Mouse (Mus musculus) thymus, adult 2 months (tissue): ENCODE measurements at regions not wholly inside any gene's neighbourhood (a gene's known extent, or its start where the extent isn't known, plus 50 kb on each side); places are given as distances from the start of the nearest gene placed in this dataset.

Experiments used
- DNase-seq: peaks from one replicate; pipeline ENCODE4 v3.0.0; 2021
- H3K27ac ChIP-seq: fragments of 200-500 bp; 2 replicates; pipeline ENCODE4 v1.5.1; 2012; ENCODE audit warnings: low read length, control low read depth; ENCODE audit not compliant: control insufficient read depth, insufficient read depth
- H3K27me3 ChIP-seq: fragments of 200-500 bp; 2 replicates; pipeline ENCODE4 v1.6.1; 2012; ENCODE audit warnings: mild to moderate bottlenecking, low read length, moderate library complexity, mixed read lengths; ENCODE audit not compliant: control insufficient read depth, insufficient read depth
- H3K36me3 ChIP-seq: fragments of 200-500 bp; 2 replicates; pipeline ENCODE4 v1.6.1; 2012; ENCODE audit warnings: mild to moderate bottlenecking, low read length, moderate library complexity; ENCODE audit not compliant: control insufficient read depth, insufficient read depth
- H3K4me1 ChIP-seq: fragments of 200-500 bp; replicated peaks from 2 replicates; pipeline ENCODE4 v1.6.1; 2012; ENCODE audit warnings: low read length; ENCODE audit not compliant: control insufficient read depth, insufficient read depth
- H3K4me3 ChIP-seq: fragments of 200-500 bp; 2 replicates; pipeline ENCODE4 v1.5.1; 2012; ENCODE audit warnings: mild to moderate bottlenecking, low read length, control low read depth, moderate library complexity; ENCODE audit not compliant: control insufficient read depth, insufficient read depth
- CTCF ChIP-seq: fragments of 200-500 bp; IDR thresholded peaks from 2 replicates; pipeline ENCODE4 v1.5.1; 2012; ENCODE audit warnings: mild to moderate bottlenecking, control low read depth, low read length, moderate library complexity, borderline replicate concordance; ENCODE audit not compliant: control insufficient read depth, poor library complexity, insufficient read depth; ENCODE audit errors: extremely low read depth
- POLR2A ChIP-seq: fragments of 200-500 bp; IDR thresholded peaks from 2 replicates; pipeline ENCODE4 v1.6.1; 2012; ENCODE audit warnings: mild to moderate bottlenecking, low read length, control low read depth, moderate library complexity; ENCODE audit not compliant: control insufficient read depth, poor library complexity, insufficient read depth; ENCODE audit errors: extremely low read depth
- WGBS: fragments of 180-500 bp; shearing (Covaris S2); methylation state at CpG from one replicate; pipeline ENCODE4 v1.1.7; 2018; 5-methylcytosine and 5-hydroxymethylcytosine counted together

GRCm38 (mm10) chr14:46475945-46476344 is 85.5 kb upstream of the Bmp4 start:
- TF ChIP-seq CTCF (no peak), POLR2A (no peak)

GRCm38 (mm10) chr14:46462967-46463366 is 72.5 kb upstream of the Bmp4 start:
- H3K4me1 ChIP-seq, result no peaks in the 10 kb centered on the region
- no peaks in the 10 kb centered on the region for H3K36me3 ChIP-seq
- no peak for DNase-seq
- no peak overlapping the region for H3K27ac ChIP-seq
- TF ChIP-seq CTCF (no peak), POLR2A (no peak)
- H3K27me3 ChIP-seq, result no peaks in the 10 kb centered on the region
- no peak overlapping the region for H3K4me3 ChIP-seq

More at GRCm38 (mm10) chr14:46475945-46476344, 85.5 kb upstream of the Bmp4 start:
- H3K36me3 ChIP-seq, result no peaks in the 10 kb centered on the region
- no peaks in the 10 kb centered on the region for H3K4me1 ChIP-seq
- no peak overlapping the region for H3K4me3 ChIP-seq
- H3K27me3 ChIP-seq, result no peaks in the 10 kb centered on the region
- DNase-seq, result no peak
- no peak overlapping the region for H3K27ac ChIP-seq
- 73% methylated on average over 1 of the region's 1 CpGs for WGBS

- H3K4me1 ChIP-seq, result no peaks in the 10 kb centered on the region
- 95% methylated on average over 4 of the region's 4 CpGs for WGBS
- no peak overlapping the region for H3K4me3 ChIP-seq
- no peaks in the 10 kb centered on the region for H3K27me3 ChIP-seq
- no peak for DNase-seq
- H3K36me3 ChIP-seq, result no peaks in the 10 kb centered on the region
- TF ChIP-seq CTCF, result no peak
- no peak for TF ChIP-seq POLR2A
- no peak overlapping the region for H3K27ac ChIP-seq
Measured at GRCm38 (mm10) chr14:46461960-46462359, 71.5 kb upstream of the Bmp4 start.

- WGBS, result 89% methylated on average over 6 of the region's 6 CpGs
- Histone ChIP-seq H3K36me3 (no peaks in the 10 kb centered on the region), H3K4me3 (no peak overlapping the region), H3K27ac (no peak overlapping the region), H3K27me3 (no peaks in the 10 kb centered on the region), H3K4me1 (no peaks in the 10 kb centered on the region)
- DNase-seq, result no peak
- TF ChIP-seq POLR2A (no peak), CTCF (no peak)
Measured at GRCm38 (mm10) chr14:46454500-46454899, 64.0 kb upstream of the Bmp4 start.

GRCm38 (mm10) chr14:46441696-46442095 is 51.2 kb upstream of the Bmp4 start:
- TF ChIP-seq POLR2A (no peak), CTCF (no peak)
- H3K4me3 ChIP-seq, result no peak overlapping the region
- H3K4me1 ChIP-seq, result no peaks in the 10 kb centered on the region
- no peak for DNase-seq
- H3K27ac ChIP-seq, result no peak overlapping the region
- 94% methylated on average over 6 of the region's 6 CpGs for WGBS
- H3K27me3 ChIP-seq, result no peaks in the 10 kb centered on the region
- H3K36me3 ChIP-seq, result no peaks in the 10 kb centered on the region
